Mouse (Mus musculus) right cerebral cortex, postnatal 4 days (tissue): ENCODE measurements around the gene Mob3c.

Experiments
- DNase-seq: peaks from one replicate; pipeline ENCODE4 v3.0.0-alpha.2; 2022

Mob3c gene

GRCm38 (mm10) chr4:115827888-115828571 is at the start of gene Mob3c:
TSS of gene Mob3c (plus strand) at chr4:115828092.
- DNase-seq, result peak; percentile 58

- DNase-seq, result no peak
Measured at GRCm38 (mm10) chr4:115780269-115780668, 47.6 kb upstream of the Mob3c start.

- DNase-seq, result no peak
Measured at GRCm38 (mm10) chr4:115780918-115781317, 47.0 kb upstream of the Mob3c start, which contains the start of gene Tex38. TSS of gene Tex38 (minus strand) at chr4:115781018.

GRCm38 (mm10) chr4:115782026-115782805 is 45.7 kb upstream of the Mob3c start:
- no peak for DNase-seq

GRCm38 (mm10) chr4:115784769-115785510 is 43.0 kb upstream of the Mob3c start, which contains the start of gene Atpaf1:
TSS of gene Atpaf1 (plus strand) at chr4:115784812.
- peak; percentile 85 for DNase-seq

GRCm38 (mm10) chr4:115785511-115786034 is 42.3 kb upstream of the Mob3c start:
- DNase-seq, result no peak

GRCm38 (mm10) chr4:115790864-115791263 is 37.0 kb upstream of the Mob3c start:
- DNase-seq, result no peak

- no peak for DNase-seq
Measured at GRCm38 (mm10) chr4:115795360-115795759, 32.5 kb upstream of the Mob3c start.

GRCm38 (mm10) chr4:115799981-115800380 is 27.9 kb upstream of the Mob3c start:
- DNase-seq, result no peak

- DNase-seq, result no peak
Measured at GRCm38 (mm10) chr4:115812326-115812725, 15.6 kb upstream of the Mob3c start.

- no peak for DNase-seq
Measured at GRCm38 (mm10) chr4:115815606-115816005, 12.3 kb upstream of the Mob3c start.

GRCm38 (mm10) chr4:115820199-115820598 is 7.7 kb upstream of the Mob3c start:
- no peak for DNase-seq

- DNase-seq, result no peak
Measured at GRCm38 (mm10) chr4:115820944-115821343, 6.9 kb upstream of the Mob3c start.

- no peak for DNase-seq
Measured at GRCm38 (mm10) chr4:115821431-115821830, 6.5 kb upstream of the Mob3c start.

- DNase-seq, result no peak
Measured at GRCm38 (mm10) chr4:115821928-115822327, 6.0 kb upstream of the Mob3c start.

- no peak for DNase-seq
Measured at GRCm38 (mm10) chr4:115824178-115824577, 3.7 kb upstream of the Mob3c start.

- DNase-seq, result no peak
Measured at GRCm38 (mm10) chr4:115825271-115825670, 2.6 kb upstream of the Mob3c start.

GRCm38 (mm10) chr4:115827066-115827465 is 826 bp upstream of the Mob3c start:
- DNase-seq, result no peak

GRCm38 (mm10) chr4:115827535-115827887 is 381 bp upstream of the Mob3c start:
- DNase-seq, result no peak

- DNase-seq, result no peak
Measured at GRCm38 (mm10) chr4:115828572-115828902, 645 bp downstream of the Mob3c start.

GRCm38 (mm10) chr4:115830491-115830890 is 2.6 kb downstream of the Mob3c start:
- DNase-seq, result no peak

GRCm38 (mm10) chr4:115831221-115831620 is 3.3 kb downstream of the Mob3c start:
- DNase-seq, result no peak

GRCm38 (mm10) chr4:115832040-115832439 is 4.1 kb downstream of the Mob3c start:
- DNase-seq, result no peak
